Mouse (Mus musculus): ENCODE measurements around the gene Nacc2.

DNA sequence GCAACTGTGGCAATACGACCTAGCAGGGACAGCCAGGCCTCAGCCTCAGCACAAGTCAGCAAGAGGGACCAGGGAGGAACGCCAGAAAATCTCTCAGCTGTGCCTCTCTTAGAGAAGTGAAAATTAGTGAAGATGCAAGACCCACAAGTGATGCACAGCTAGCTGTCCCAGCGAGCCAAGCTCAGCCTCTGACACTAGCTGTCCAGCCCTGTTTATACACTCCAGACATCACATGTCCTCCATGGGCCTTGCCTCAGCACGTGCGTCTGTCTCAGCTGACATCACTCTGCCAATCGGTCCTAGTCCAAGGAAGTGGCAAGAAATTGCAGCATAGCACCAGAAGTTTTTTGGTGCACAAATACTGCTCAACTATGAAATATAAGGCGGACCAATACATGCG lies 16.0 kb downstream of the Nacc2 start:
- TF ChIP-seq POLR2A (IDR thresholded peaks at IDR 0.05; ENCODE audit: low read depth, low read length) (no peak), CTCF (conservative IDR thresholded peaks at IDR 0.05; ENCODE audit: insufficient read depth, insufficient read length, low read depth, low read length) (no peak)
